Mouse (Mus musculus): Measurements from ENCODE around the gene Olfr98. TPM values are rescaled to one million over a fixed set of nuclear protein-coding genes. Genes with fewer than 3 reads are reported as not detected.

Olfr98 gene
- not detected in 2 replicates for polyA plus RNA-seq (2015; fragmentation: Nextera tagmentation; extraction: Ambion mirVana)

DNA sequence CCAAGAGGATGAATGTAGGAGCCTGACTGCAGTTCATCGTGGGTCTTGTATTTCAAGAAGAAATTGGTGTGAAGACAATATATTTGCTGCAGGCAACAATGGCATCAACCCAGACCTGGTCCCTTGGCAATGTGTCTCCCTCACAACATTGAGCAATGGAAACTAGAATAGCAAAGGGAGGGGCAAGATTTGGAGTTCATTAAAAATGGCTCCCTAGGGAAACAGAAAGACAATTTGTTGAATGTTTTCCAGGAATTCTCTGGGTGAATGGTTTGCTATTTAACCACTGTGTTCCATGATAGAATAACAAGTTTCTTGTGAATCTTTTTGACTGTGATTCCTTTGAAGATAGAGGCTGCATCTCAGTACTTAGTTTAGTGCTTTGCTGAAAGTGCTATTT is at the start of gene Olfr98:
Gene Olfr98 (minus strand): TSS at position 124 of the 400 bp plus-strand sequence.
- H3K4me1 ChIP-seq, result no peaks in the 10 kb centered on the region
- no peak within 1 kb of the TSS for H3K4me3 ChIP-seq (replicated peaks)
- no peak within 1 kb of the TSS for H3K27ac ChIP-seq (replicated peaks)
- no peak within 1 kb of the TSS for H3K4me2 ChIP-seq (replicated peaks)
- H3K9ac ChIP-seq, result no peak within 1 kb of the TSS
- 81% methylated on average over 1 of the region's 1 CpGs for WGBS
- no peaks in the 10 kb centered on the region for H3K27me3 ChIP-seq
- H3K36me3 ChIP-seq, result no peaks in the 10 kb centered on the region
- no peak for ATAC-seq (ENCODE audit: insufficient number of reproducible peaks, low FRiP score, low TSS enrichment, low read depth)
- H3K9me3 ChIP-seq (replicated peaks), result no peaks in the 10 kb centered on the region

DNA sequence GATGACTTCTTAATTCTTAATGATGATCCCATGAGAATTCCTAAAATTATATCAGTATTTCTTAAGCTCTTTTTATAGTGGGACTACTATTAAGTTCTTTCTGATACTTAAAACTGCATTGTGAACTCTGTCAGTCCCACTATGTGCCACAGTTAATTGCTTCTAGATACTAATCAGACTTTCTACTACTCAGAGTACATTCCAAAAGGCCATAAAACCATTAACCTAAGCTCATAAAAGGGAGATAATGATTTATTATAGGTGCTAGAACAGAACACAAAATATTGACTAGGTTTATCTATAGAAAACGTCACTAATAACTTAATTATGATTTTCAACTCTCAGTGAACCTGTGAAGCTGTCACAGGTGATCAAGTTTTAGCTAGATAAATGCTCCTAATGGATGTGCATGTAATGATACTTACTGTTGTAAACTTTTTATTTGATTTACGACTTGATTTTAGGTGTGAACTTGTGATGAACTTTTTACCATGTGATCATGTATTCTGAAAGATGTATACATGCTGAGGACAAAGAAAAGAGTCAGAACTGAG is 46.7 kb upstream of the Olfr98 start:
- Histone ChIP-seq H3K4me3 (replicated peaks) (no peak overlapping the region), H3K27me3 (no peaks in the 10 kb centered on the region), H3K9me3 (replicated peaks) (no peaks in the 10 kb centered on the region), H3K9ac (no peak overlapping the region), H3K4me1 (no peaks in the 10 kb centered on the region), H3K36me3 (no peaks in the 10 kb centered on the region), H3K4me2 (replicated peaks) (no peak overlapping the region), H3K27ac (replicated peaks) (no peak overlapping the region)
- ATAC-seq (ENCODE audit: insufficient number of reproducible peaks, low FRiP score, low TSS enrichment, low read depth), result no peak
- 45% methylated on average over 2 of the region's 2 CpGs for WGBS

DNA sequence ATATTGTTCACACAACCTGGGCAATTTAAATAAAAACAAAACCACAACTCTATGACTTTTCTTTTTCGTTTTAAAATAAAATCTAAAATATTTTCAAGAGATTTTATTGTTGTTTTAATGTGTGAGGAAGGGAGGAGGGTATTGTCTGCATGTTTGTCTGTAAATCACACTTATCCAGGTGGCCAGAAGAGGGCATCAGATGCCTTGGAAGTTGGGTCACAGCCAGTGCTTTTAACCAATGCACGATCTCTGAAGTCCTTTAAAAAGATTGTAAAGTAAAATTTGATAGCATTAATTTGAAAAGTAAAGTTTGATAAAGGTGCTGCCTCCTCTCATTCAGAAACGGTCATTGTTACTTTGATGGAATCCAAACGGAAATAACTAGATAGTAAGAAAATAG is 44.9 kb upstream of the Olfr98 start:
- no peaks in the 10 kb centered on the region for H3K9me3 ChIP-seq (replicated peaks)
- H3K27ac ChIP-seq (replicated peaks), result no peak overlapping the region
- H3K4me1 ChIP-seq, result no peaks in the 10 kb centered on the region
- H3K4me2 ChIP-seq (replicated peaks), result no peak overlapping the region
- H3K27me3 ChIP-seq, result no peaks in the 10 kb centered on the region
- no peaks in the 10 kb centered on the region for H3K36me3 ChIP-seq
- 43% methylated on average over 4 of the region's 4 CpGs for WGBS
- no peak overlapping the region for H3K9ac ChIP-seq
- no peak overlapping the region for H3K4me3 ChIP-seq (replicated peaks)
- no peak for ATAC-seq (ENCODE audit: insufficient number of reproducible peaks, low FRiP score, low TSS enrichment, low read depth)

DNA sequence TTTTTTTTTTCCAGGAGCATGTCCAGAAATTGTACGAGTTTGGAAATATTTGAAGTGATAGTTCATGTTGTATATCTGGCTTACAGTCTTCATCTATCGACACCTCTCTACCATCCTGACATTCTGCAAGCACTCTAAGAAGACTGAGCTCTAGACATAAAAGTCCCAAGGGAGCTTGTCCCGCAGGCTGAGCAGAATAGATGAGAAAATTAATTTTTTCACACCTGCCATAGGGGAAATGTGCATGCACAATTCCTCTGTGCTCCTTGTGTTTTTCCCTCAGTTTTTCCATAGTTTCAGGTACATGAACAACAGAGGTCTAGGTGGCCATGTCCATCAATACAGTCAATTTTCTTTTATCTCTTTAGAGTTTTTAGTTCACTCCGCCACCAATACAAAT is 40.7 kb upstream of the Olfr98 start, which contains the start of gene Olfr101:
Gene Olfr101 (minus strand): TSS at position 101 of the 400 bp plus-strand sequence.
- ATAC-seq (ENCODE audit: insufficient number of reproducible peaks, low FRiP score, low TSS enrichment, low read depth), result no peak
- 77% methylated on average over 4 of the region's 4 CpGs for WGBS

DNA sequence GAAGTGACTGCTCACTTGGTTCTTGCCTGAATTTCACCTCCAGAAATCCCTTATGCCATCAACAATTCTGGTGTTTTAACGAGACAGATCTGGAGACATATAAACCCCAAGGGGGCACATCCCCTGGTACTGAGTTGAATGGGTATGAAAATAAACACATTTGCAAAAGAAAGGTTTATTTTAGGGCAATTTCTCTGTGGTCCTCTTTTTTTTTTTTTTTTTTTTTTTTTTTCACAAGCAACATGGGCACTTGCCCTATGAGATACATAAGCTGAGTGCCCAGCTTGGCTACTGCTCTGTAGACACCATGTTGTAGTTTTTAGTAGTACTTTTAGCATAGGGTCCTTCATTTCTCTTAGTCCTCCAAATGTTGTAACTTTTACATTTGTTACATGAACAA is 19.8 kb upstream of the Olfr98 start, which contains the start of gene Olfr99:
Gene Olfr99 (minus strand): TSS at position 101 of the 400 bp plus-strand sequence.
- Histone ChIP-seq H3K4me2 (replicated peaks) (no peak within 1 kb of the TSS), H3K4me1 (no peaks in the 10 kb centered on the region), H3K4me3 (replicated peaks) (no peak within 1 kb of the TSS), H3K36me3 (no peaks in the 10 kb centered on the region), H3K27me3 (no peaks in the 10 kb centered on the region), H3K9me3 (replicated peaks) (no peaks in the 10 kb centered on the region), H3K9ac (no peak within 1 kb of the TSS), H3K27ac (replicated peaks) (no peak within 1 kb of the TSS)
- 66% methylated on average over 1 of the region's 1 CpGs for WGBS
- no peak for ATAC-seq (ENCODE audit: insufficient number of reproducible peaks, low FRiP score, low TSS enrichment, low read depth)

More for the DNA sequence above, 40.7 kb upstream of the Olfr98 start, which contains the start of gene Olfr101:
- Histone ChIP-seq H3K4me1 (no peaks in the 10 kb centered on the region), H3K27ac (replicated peaks) (no peak within 1 kb of the TSS), H3K4me3 (replicated peaks) (no peak within 1 kb of the TSS), H3K9ac (no peak within 1 kb of the TSS), H3K36me3 (no peaks in the 10 kb centered on the region), H3K27me3 (no peaks in the 10 kb centered on the region), H3K4me2 (replicated peaks) (no peak within 1 kb of the TSS), H3K9me3 (replicated peaks) (no peaks in the 10 kb centered on the region)

DNA sequence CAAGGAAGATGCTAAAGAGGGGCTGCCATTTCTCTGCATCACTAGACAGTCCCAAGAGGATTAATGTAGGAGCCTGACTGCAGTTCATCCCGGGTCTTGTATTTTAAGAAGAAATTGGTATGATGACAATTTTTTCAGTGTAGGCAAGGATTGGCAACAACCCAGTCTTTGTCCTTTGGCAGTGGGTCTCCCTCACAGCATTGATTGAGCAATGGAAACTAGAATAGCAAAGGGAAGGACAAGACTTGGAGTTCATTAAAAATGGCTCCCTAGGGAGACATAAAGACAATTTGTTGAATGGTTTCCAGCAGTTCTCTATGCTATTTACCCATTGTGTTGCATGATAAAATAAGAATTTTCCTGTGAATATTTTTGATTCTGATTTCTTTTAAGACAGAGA is 16.8 kb upstream of the Olfr98 start:
- Histone ChIP-seq H3K36me3 (no peaks in the 10 kb centered on the region), H3K9ac (no peak overlapping the region), H3K4me2 (replicated peaks) (no peak overlapping the region), H3K4me1 (no peaks in the 10 kb centered on the region), H3K27ac (replicated peaks) (no peak overlapping the region), H3K9me3 (replicated peaks) (no peaks in the 10 kb centered on the region), H3K27me3 (no peaks in the 10 kb centered on the region), H3K4me3 (replicated peaks) (no peak overlapping the region)
- ATAC-seq (ENCODE audit: insufficient number of reproducible peaks, low FRiP score, low TSS enrichment, low read depth), result no peak
- WGBS, result 72% methylated on average over 1 of the region's 1 CpGs

DNA sequence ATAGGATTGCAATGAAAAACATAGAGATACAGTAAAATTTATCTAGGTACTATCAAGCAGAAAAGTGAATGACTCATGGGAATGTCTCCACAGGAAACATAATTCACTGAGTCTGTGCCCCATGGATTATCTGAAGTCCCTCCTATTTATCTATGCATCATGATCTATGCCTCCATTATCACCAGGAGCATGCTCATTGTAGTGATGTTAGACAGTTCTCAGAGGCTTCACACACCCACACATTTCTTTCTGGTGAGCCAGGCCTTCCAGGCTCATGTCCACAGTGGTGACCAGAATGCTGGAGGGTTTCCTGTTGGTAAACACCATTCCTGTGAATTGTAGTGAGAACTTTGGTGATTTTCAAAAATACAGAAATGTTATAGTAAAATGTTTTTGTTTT is 13.0 kb upstream of the Olfr98 start:
- Histone ChIP-seq H3K4me2 (replicated peaks) (no peak overlapping the region), H3K36me3 (no peaks in the 10 kb centered on the region), H3K4me3 (replicated peaks) (no peak overlapping the region), H3K27me3 (no peaks in the 10 kb centered on the region), H3K9me3 (replicated peaks) (no peaks in the 10 kb centered on the region), H3K4me1 (no peaks in the 10 kb centered on the region), H3K27ac (replicated peaks) (no peak overlapping the region), H3K9ac (no peak overlapping the region)
- ATAC-seq (ENCODE audit: insufficient number of reproducible peaks, low FRiP score, low TSS enrichment, low read depth), result no peak

DNA sequence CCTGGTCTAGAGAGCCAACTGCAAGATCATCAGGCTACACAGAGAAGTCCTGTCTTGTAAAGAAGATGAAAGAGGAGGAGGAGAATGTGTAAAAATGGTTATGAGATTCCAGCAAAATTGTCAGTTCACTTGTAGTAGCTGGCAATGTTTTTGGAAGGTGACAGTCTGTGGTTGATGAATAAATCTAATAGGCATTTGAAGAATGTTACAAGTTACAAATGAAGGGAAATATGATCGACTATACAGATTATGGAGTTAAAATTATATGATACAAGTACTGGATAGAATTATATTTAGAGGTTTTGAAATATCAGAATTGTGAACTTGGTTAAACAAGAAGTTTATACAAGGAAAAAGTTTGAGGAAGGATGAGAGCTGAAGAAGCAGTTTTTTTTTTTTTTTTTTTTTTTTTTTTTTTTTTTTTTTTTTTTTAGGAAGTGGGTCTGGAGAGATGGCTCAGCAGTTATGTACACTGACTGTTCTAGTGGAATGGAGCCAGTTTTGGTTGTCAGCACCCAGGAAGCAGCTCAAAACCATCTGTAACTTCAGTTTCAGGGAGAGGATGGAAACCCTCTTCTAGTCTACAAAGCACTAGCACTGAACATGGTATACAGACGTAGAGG is 12.2 kb upstream of the Olfr98 start:
- Histone ChIP-seq H3K27ac (replicated peaks) (no peak overlapping the region), H3K9me3 (replicated peaks) (no peaks in the 10 kb centered on the region), H3K9ac (no peak overlapping the region), H3K4me3 (replicated peaks) (no peak overlapping the region), H3K4me2 (replicated peaks) (no peak overlapping the region), H3K4me1 (no peaks in the 10 kb centered on the region), H3K27me3 (no peaks in the 10 kb centered on the region), H3K36me3 (no peaks in the 10 kb centered on the region)
- WGBS, result 62% methylated on average over 2 of the region's 2 CpGs
- no peak for ATAC-seq (ENCODE audit: insufficient number of reproducible peaks, low FRiP score, low TSS enrichment, low read depth)

DNA sequence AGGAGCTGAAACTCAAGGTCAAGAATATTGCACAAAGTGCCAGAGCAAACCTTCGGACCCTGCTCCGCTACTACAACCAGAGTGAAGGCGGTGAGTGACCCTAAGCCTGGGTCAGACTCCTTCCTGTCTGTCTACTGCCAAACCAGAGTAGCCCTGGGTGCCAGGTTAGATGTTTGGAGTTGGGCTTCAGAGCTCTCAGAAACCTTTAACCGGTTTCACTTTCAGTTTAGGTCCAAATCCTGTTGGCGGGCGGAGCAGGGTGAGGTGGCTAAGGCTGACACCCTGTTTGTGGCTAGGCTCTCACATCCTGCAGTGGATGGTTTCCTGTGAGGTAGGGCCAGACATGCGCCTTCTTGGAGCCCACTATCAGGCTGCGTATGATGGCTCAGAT is 7.1 kb upstream of the Olfr98 start:
- Histone ChIP-seq H3K9me3 (replicated peaks) (no peaks in the 10 kb centered on the region), H3K27me3 (no peaks in the 10 kb centered on the region), H3K27ac (replicated peaks) (no peak overlapping the region), H3K4me3 (replicated peaks) (peak overlapping the region; percentile 54), H3K9ac (no peak overlapping the region), H3K4me1 (0 out of 2 replicates have a peak, but pooled peaks cover 5% of the 10 kb centered on the region), H3K4me2 (replicated peaks) (peak overlapping the region; percentile 91), H3K36me3 (no peaks in the 10 kb centered on the region)
- ATAC-seq (ENCODE audit: insufficient number of reproducible peaks, low FRiP score, low TSS enrichment, low read depth), result 0 out of 2 replicates have a peak, but pooled peaks have one; percentile 60
- 60% methylated on average over 8 of the region's 8 CpGs for WGBS

DNA sequence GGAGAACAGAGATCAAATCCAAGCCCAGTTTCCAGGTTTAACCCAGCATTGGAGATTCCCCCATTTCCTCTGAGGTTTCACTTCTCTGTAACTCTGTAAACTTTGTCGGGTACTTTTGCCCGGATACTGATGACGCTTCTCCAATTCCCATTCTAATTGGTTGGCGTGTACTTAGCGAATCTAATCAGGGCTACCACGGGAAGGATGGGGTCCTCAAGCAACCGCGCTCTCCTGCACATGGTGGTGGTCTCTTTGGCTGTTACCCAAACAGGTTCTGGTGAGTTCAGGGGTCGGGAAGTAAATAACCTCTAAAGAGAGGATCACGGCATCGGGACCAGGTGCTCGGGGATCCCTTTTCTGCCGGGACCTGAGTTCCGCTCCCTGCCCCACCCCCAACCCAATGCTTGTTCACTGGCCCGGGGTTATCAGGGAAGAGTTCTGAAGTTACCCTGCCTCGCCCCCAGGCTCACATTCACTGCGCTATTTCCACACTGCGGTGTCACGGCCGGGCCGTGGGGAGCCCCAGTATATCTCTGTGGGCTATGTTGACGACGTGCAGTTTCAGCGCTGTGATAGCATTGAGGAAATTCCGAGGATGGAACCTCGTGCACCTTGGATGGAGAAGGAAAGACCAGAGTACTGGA is 6.6 kb upstream of the Olfr98 start, which contains the start of gene H2-M3:
Gene H2-M3 (plus strand): TSS at position 163 of the 644 bp plus-strand sequence.
- no peaks in the 10 kb centered on the region for H3K36me3 ChIP-seq
- H3K9ac ChIP-seq, result no peak within 1 kb of the TSS
- no peaks in the 10 kb centered on the region for H3K27me3 ChIP-seq
- ATAC-seq (ENCODE audit: insufficient number of reproducible peaks, low FRiP score, low TSS enrichment, low read depth), result peak; percentile 73; the same call in 1 of the 2 replicates
- H3K27ac ChIP-seq (replicated peaks), result no peak within 1 kb of the TSS
- no peaks in the 10 kb centered on the region for H3K9me3 ChIP-seq (replicated peaks)
- 0 out of 2 replicates have a peak, but pooled peaks cover 5% of the 10 kb centered on the region for H3K4me1 ChIP-seq
- peak within 1 kb of the TSS; percentile 54 for H3K4me3 ChIP-seq (replicated peaks)
- H3K4me2 ChIP-seq (replicated peaks), result peak within 1 kb of the TSS; percentile 91
- 1% methylated on average over 26 of the region's 26 CpGs for WGBS

DNA sequence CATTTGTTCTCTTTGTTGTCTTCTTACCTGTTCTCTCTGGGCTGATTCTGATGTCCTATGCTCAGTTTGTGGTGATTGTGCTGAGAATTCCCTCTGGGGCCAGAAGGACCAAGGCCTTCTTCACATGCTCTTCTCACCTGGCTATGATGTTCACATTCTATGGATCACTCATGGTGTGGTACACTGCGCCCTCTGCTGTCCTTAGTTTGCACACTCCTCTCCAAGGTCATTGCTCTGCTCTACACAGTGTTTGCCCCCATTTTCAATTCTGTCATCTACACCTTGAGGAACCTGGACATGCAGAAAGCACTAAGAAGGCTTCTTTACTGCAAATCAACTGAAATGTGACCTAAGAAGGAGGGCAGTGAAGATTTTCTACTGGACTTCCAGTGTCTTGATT is 13.0 kb downstream of the Olfr98 start:
- H3K9me3 ChIP-seq (replicated peaks), result no peaks in the 10 kb centered on the region
- 0% methylated on average over 1 of the region's 1 CpGs for WGBS
- no peaks in the 10 kb centered on the region for H3K4me1 ChIP-seq
- no peak for ATAC-seq (ENCODE audit: insufficient number of reproducible peaks, low FRiP score, low TSS enrichment, low read depth)
- no peaks in the 10 kb centered on the region for H3K36me3 ChIP-seq
- no peak overlapping the region for H3K4me2 ChIP-seq (replicated peaks)
- H3K9ac ChIP-seq, result no peak overlapping the region
- H3K4me3 ChIP-seq (replicated peaks), result no peak overlapping the region
- no peak overlapping the region for H3K27ac ChIP-seq (replicated peaks)
- no peaks in the 10 kb centered on the region for H3K27me3 ChIP-seq
